In the genomic region with DNA sequence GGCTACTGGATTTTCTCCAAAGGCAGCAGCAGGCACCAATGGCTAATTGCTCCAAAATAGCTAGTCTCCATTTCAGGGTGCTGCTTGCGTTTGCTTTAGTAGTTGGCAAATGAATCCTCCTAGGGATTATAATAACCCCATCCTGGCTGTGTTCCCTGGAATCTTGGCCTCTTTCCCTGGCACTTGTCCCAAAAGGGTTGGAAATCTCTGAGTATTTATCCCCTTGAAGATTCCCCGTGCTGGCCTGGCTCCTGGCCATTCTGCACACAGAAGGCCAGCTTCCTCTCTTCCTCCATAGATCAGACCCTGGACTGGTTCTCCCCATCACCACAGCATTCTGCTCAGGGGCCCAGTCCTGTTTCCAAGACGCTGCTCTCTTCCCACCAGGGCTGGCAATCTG, we compare ENCODE assay signal across 8 mouse cellular contexts.
DNase-seq lines count a peak whose midpoint lies in the region; ATAC-seq and TF ChIP-seq lines count a peak whose summit lies in the region.

No protein-coding gene starts in this region.

- TF ChIP-seq CTCF in liver, adult 2 months (IDR thresholded peaks at IDR 0.05; ENCODE audit: low read depth, low read length) = no peak

- no peaks in the 10 kb centered on the region for H3K36me3 ChIP-seq in liver, adult 2 months (ENCODE audit: control insufficient read depth, insufficient read depth, low read length)
- no peaks in the 10 kb centered on the region for H3K36me3 ChIP-seq in liver, embryonic 12.5 days
- no peaks in the 10 kb centered on the region for H3K36me3 ChIP-seq in lung, embryonic 15.5 days

- H3K4me3 ChIP-seq in liver, adult 2 months (ENCODE audit: insufficient read depth, low read depth, low read length) = no peak overlapping the region
- no peak overlapping the region for H3K4me3 ChIP-seq in liver, embryonic 12.5 days
- no peak overlapping the region for H3K4me3 ChIP-seq in lung, embryonic 15.5 days

- peak; percentile 61 for DNase-seq in liver, adult 2 months (ENCODE audit: extremely low read depth, low read depth, low spot score)
- DNase-seq in cerebellum, postnatal 14 days = peak; percentile 94 to 98
- DNase-seq in gonadal fat pad, adult 2 months (ENCODE audit: low read depth) = peak; percentile 84
- DNase-seq in kidney, postnatal 4 days = peak; percentile 76 to 78
- DNase-seq in skeletal muscle tissue, adult 2 months (ENCODE audit: low read depth, low spot score) = peak; percentile 27

- peaks cover 8% of the 10 kb centered on the region for H3K4me1 ChIP-seq in liver, adult 2 months (ENCODE audit: control insufficient read depth, insufficient read depth, low read length)
- H3K4me1 ChIP-seq in liver, embryonic 12.5 days = no peaks in the 10 kb centered on the region
- peaks cover 23% of the 10 kb centered on the region for H3K4me1 ChIP-seq in lung, embryonic 15.5 days

- ATAC-seq in liver, embryonic 12.5 days = no peak
- peak; percentile 90 for ATAC-seq in lung, embryonic 15.5 days (ENCODE audit: borderline replicate concordance, extremely low read depth, low FRiP score, low TSS enrichment)
- no peak for ATAC-seq in erythroblast, adult 5-6 weeks (replicated peaks; ENCODE audit: low FRiP score, poor library complexity, severe bottlenecking)

- no peaks in the 10 kb centered on the region for H3K79me2 ChIP-seq in liver, adult 2 months (ENCODE audit: control insufficient read depth, insufficient read depth, low read length)

- H3K27ac ChIP-seq in liver, adult 2 months (replicated peaks; ENCODE audit: insufficient read depth, low read depth, low read length) = no peak overlapping the region
- no peak overlapping the region for H3K27ac ChIP-seq in liver, embryonic 12.5 days
- H3K27ac ChIP-seq in lung, embryonic 15.5 days = no peak overlapping the region

- no peaks in the 10 kb centered on the region for H3K9me3 ChIP-seq in liver, embryonic 12.5 days (replicated peaks)
- H3K9me3 ChIP-seq in lung, embryonic 15.5 days = no peaks in the 10 kb centered on the region

- no peaks in the 10 kb centered on the region for H3K27me3 ChIP-seq in liver, adult 2 months (ENCODE audit: control insufficient read depth, insufficient read depth, low read length)
- no peaks in the 10 kb centered on the region for H3K27me3 ChIP-seq in liver, embryonic 12.5 days (replicated peaks)
- no peaks in the 10 kb centered on the region; the same call in none of the 2 replicates for H3K27me3 ChIP-seq in lung, embryonic 15.5 days

- WGBS in liver, adult 2 months = 15% methylated on average over 3 of the region's 3 CpGs
- 46% methylated on average over 3 of the region's 3 CpGs for WGBS in liver, embryonic 12.5 days (ENCODE audit: insufficient replicate concordance)
- WGBS in lung, embryonic 15.5 days = 11% methylated on average over 3 of the region's 3 CpGs

- H3K9ac ChIP-seq in liver, adult 2 months (ENCODE audit: low read depth, low read length) = no peak overlapping the region
- H3K9ac ChIP-seq in liver, embryonic 12.5 days = no peak overlapping the region
- no peak overlapping the region for H3K9ac ChIP-seq in lung, embryonic 15.5 days

- H3K4me2 ChIP-seq in liver, embryonic 12.5 days = no peak overlapping the region
- H3K4me2 ChIP-seq in lung, embryonic 15.5 days = no peak overlapping the region

- no peak for TF ChIP-seq POLR2A in liver, adult 2 months (IDR thresholded peaks at IDR 0.05; ENCODE audit: extremely low read depth, insufficient read depth, low read length)

Comparison
In these comparisons a context has a peak if more than half of its experiments do, and no peak if none do; other contexts are left out.
1. DNase-seq: peak in every context shown above with its lines; median percentile 96 in cerebellum, postnatal 14 days; 84 in gonadal fat pad, adult 2 months; 77 in kidney, postnatal 4 days; 61 in liver, adult 2 months; 27 in skeletal muscle tissue, adult 2 months.